19 mouse cellular contexts compared by ENCODE assay signal in the genomic region with DNA sequence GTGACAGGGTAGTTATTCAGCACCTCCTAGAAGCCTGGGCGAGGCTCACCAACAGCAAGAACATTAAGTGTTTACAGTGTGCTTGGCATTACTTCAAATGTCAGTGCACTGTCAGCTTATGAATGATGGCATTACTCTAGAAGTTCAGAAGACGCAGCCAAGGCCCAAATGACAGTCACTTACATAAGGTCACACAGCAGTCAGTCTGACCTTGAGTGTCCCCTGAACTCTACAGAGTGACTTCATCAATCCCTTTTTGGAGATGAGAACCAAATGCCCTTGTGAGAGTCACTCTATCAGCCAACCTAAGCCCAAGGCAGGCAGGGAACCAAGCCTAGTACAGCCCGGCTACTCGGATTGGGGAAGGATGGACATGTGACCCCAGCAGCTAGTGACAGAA. TPM values are rescaled to one million over a fixed set of nuclear protein-coding genes. Genes with fewer than 3 reads are reported as not detected.
DNase-seq lines count a peak whose midpoint lies in the region; ATAC-seq and TF ChIP-seq lines count a peak whose summit lies in the region.
"Had no signal": no experiment of that assay in that cellular context is flagged by ENCODE, and none has a peak within 500 bp of the region (broad histone marks: within the 10 kb centered on the region; RNA-seq: fewer than 3 reads in every experiment).

No protein-coding gene starts in this region.

- no peak overlapping the region for H3K4me3 ChIP-seq in hindbrain, postnatal 0 days (ENCODE audit: low read length)
- no peak overlapping the region for H3K4me3 ChIP-seq in hindbrain, embryonic 10.5 days
- H3K4me3 ChIP-seq: embryonic facial prominence, embryonic 12.5 days; forebrain, embryonic 15.5 days; heart, adult 2 months; heart, embryonic 12.5 days; hindbrain, embryonic 12.5 days had no signal

- DNase-seq in adrenal gland, adult (ENCODE audit: inconsistent age in 2 of 2, low spot score in 1 of 2) = peak; percentile 72 to 82
- DNase-seq in adrenal gland, adult 8-10 months = no peak
- peak; percentile 8 for DNase-seq in cerebellum, adult 8-10 months
- no peak for DNase-seq in cerebellum, postnatal 25 days
- no peak for DNase-seq in hindbrain, postnatal 0 days (ENCODE audit: low spot score)
- DNase-seq in hindbrain, embryonic 10.5 days (ENCODE audit: low spot score) = no peak
- peak; percentile 85 for DNase-seq in skeletal muscle tissue, adult 2 months (ENCODE audit: low read depth, low spot score)
- DNase-seq: B cell, adult 2 months; gastrocnemius, postnatal 14 days; heart, adult 2 months; heart, postnatal 36 days; kidney, adult 2 months had no signal

- peaks cover 77% of the 10 kb centered on the region for H3K36me3 ChIP-seq in hindbrain, postnatal 0 days (ENCODE audit: insufficient read depth, low read length)
- H3K36me3 ChIP-seq in hindbrain, embryonic 10.5 days = peaks cover 90% of the 10 kb centered on the region

- H3K27me3 ChIP-seq in hindbrain, postnatal 0 days (ENCODE audit: insufficient read depth, low read length) = no peaks in the 10 kb centered on the region
- H3K27me3 ChIP-seq in hindbrain, embryonic 10.5 days (ENCODE audit: insufficient read depth, poor library complexity, severe bottlenecking) = peaks cover 22% of the 10 kb centered on the region
- H3K27me3 ChIP-seq: heart, embryonic 12.5 days had no signal

- H3K9me3 ChIP-seq in hindbrain, postnatal 0 days (ENCODE audit: low read length) = no peaks in the 10 kb centered on the region
- no peaks in the 10 kb centered on the region for H3K9me3 ChIP-seq in hindbrain, embryonic 10.5 days
- H3K9me3 ChIP-seq: embryonic facial prominence, embryonic 12.5 days; forebrain, embryonic 15.5 days; heart, embryonic 12.5 days; hindbrain, embryonic 12.5 days had no signal

- ATAC-seq in hindbrain, postnatal 0 days = no peak
- ATAC-seq: CD4-positive, CD25-positive, alpha-beta regulatory T cell, adult 4 months; forebrain, embryonic 15.5 days; hindbrain, embryonic 16.5 days had no signal

- TF ChIP-seq CTCF in hindbrain, postnatal 0 days (IDR thresholded peaks at IDR 0.05; ENCODE audit: low read depth) = no peak

- H3K4me1 ChIP-seq in hindbrain, postnatal 0 days (ENCODE audit: insufficient read depth, low read length) = no peaks in the 10 kb centered on the region
- peaks cover 8% of the 10 kb centered on the region for H3K4me1 ChIP-seq in hindbrain, embryonic 10.5 days (replicated peaks)
- H3K4me1 ChIP-seq: embryonic facial prominence, embryonic 12.5 days had no signal

- H3K9ac ChIP-seq in hindbrain, postnatal 0 days (replicated peaks; ENCODE audit: low read length) = no peak overlapping the region
- H3K9ac ChIP-seq: embryonic facial prominence, embryonic 12.5 days; forebrain, embryonic 15.5 days; heart, embryonic 12.5 days; hindbrain, embryonic 12.5 days had no signal

- H3K27ac ChIP-seq in hindbrain, postnatal 0 days = peak overlapping the region; percentile 7; the same call in 1 of the 2 replicates
- H3K27ac ChIP-seq in hindbrain, embryonic 10.5 days = no peak overlapping the region
- H3K27ac ChIP-seq: embryonic facial prominence, embryonic 12.5 days; forebrain, embryonic 15.5 days; heart, adult 2 months; hindbrain, embryonic 12.5 days had no signal

- no peak overlapping the region for H3K4me2 ChIP-seq in hindbrain, postnatal 0 days (ENCODE audit: low read depth, low read length)
- H3K4me2 ChIP-seq: embryonic facial prominence, embryonic 12.5 days; forebrain, embryonic 15.5 days; heart, embryonic 12.5 days; hindbrain, embryonic 12.5 days had no signal

- WGBS in hindbrain, postnatal 0 days = 84% methylated on average over 4 of the region's 4 CpGs
- WGBS in hindbrain, embryonic 10.5 days = 95% methylated on average over 4 of the region's 4 CpGs

RNA-seq across cellular contexts. Expression of a gene that starts 5.1 kb away (rescaled TPM):
- total RNA-seq in adrenal gland, adult 8-10 months (2022) = 10 to 100 TPM; 14.2 to 27.2 (median 18.9) TPM
- total RNA-seq in hindbrain, postnatal 0 days (2014; rRNA removed) = 65.7 and 69.5 TPM in 2 replicates
- polyA plus RNA-seq in hindbrain, postnatal 0 days (2015; fragmentation: Nextera tagmentation; extraction: Ambion mirVana) = 44.3 and 46.0 TPM in 2 replicates
- polyA plus RNA-seq in hindbrain, embryonic 10.5 days (2016; fragmentation: Nextera tagmentation; extraction: Ambion mirVana) = 1.2 and 1.3 TPM in 2 replicates
- total RNA-seq: G1E had no signal
- polyA plus RNA-seq: CD4-positive, CD25-positive, alpha-beta regulatory T cell, adult 4 months; G1E had no signal

RNA-seq across cellular contexts. Expression of a gene that starts 16.8 kb away (rescaled TPM):
- 1 to 10 TPM in 3 of 4 experiments, under 1 TPM in 1; 0.26 to 1.5 (median 1.2) TPM for total RNA-seq in adrenal gland, adult 8-10 months (2022)
- not detected in 2 replicates for total RNA-seq in hindbrain, postnatal 0 days (2014; rRNA removed)
- 0.88 and 1.3 TPM in 2 replicates for polyA plus RNA-seq in hindbrain, postnatal 0 days (2015; fragmentation: Nextera tagmentation; extraction: Ambion mirVana)
- polyA plus RNA-seq in hindbrain, embryonic 10.5 days (2016; fragmentation: Nextera tagmentation; extraction: Ambion mirVana) = 3.0 and 4.5 TPM in 2 replicates
- polyA plus RNA-seq: G1E had no signal

RNA-seq across cellular contexts. Expression of a gene that starts 23.8 kb away (rescaled TPM):
- total RNA-seq in adrenal gland, adult 8-10 months (2022) = 10 to 100 TPM; 37.7 to 65.1 (median 55.4) TPM
- 256 and 258 TPM in 2 replicates for total RNA-seq in hindbrain, postnatal 0 days (2014; rRNA removed)
- 137 and 143 TPM in 2 replicates for polyA plus RNA-seq in hindbrain, postnatal 0 days (2015; fragmentation: Nextera tagmentation; extraction: Ambion mirVana)
- polyA plus RNA-seq in hindbrain, embryonic 10.5 days (2016; fragmentation: Nextera tagmentation; extraction: Ambion mirVana) = 111 and 144 TPM in 2 replicates

RNA-seq across cellular contexts. Expression of a gene that starts 55.4 kb away (rescaled TPM):
- 1 to 10 TPM in 1 of 4 experiments, under 1 TPM in 3; 0.73 to 1.3 (median 0.86) TPM for total RNA-seq in adrenal gland, adult 8-10 months (2022)
- total RNA-seq in hindbrain, postnatal 0 days (2014; rRNA removed) = not detected in 2 replicates
- polyA plus RNA-seq in hindbrain, postnatal 0 days (2015; fragmentation: Nextera tagmentation; extraction: Ambion mirVana) = 1.2 and 1.5 TPM in 2 replicates
- polyA plus RNA-seq in hindbrain, embryonic 10.5 days (2016; fragmentation: Nextera tagmentation; extraction: Ambion mirVana) = 7.9 and 10.8 TPM in 2 replicates
- polyA plus RNA-seq: forebrain, embryonic 15.5 days; G1E had no signal

Comparison
In these comparisons a context has a peak if more than half of its experiments do, and no peak if none do; other contexts are left out.
1. DNase-seq: peak in adrenal gland, adult (2 of 2), cerebellum, adult 8-10 months (single experiment) and skeletal muscle tissue, adult 2 months (single experiment); none in adrenal gland, adult 8-10 months (single experiment), cerebellum, postnatal 25 days (0 of 2), hindbrain, postnatal 0 days (single experiment) and hindbrain, embryonic 10.5 days (single experiment).